1 mouse cellular context compared by ENCODE assay signal in genomic region chr7:141265411-141265738, GRCm38 (mm10).
A peak's percentile ranks its signal among the peaks of the same experiment; 100 is the strongest.
TF ChIP-seq lines count a peak whose summit lies in the region.

No protein-coding gene starts in this region.

TF ChIP-seq in MEL, 35 proteins besides CTCF, POLR2A, EP300 and RAD21:
- TF ChIP-seq ELF1 (IDR thresholded peaks at IDR 0.05; ENCODE audit: low read depth, low read length) (no peak), MXI1 (IDR thresholded peaks at IDR 0.05; ENCODE audit: low read depth, low read length) (0 out of 2 replicates have a peak, but pooled peaks have one; percentile 35), TBP (IDR thresholded peaks at IDR 0.05; ENCODE audit: low read depth, low read length) (no peak), ZKSCAN1 (IDR thresholded peaks at IDR 0.05; ENCODE audit: low read depth, low read length) (no peak)
